Mouse (Mus musculus): ENCODE measurements around the gene Hrh2.

The Hrh2 gene

GRCm38 (mm10) chr13:54176406-54177020 lies 15.4 kb upstream of the Hrh2 start:
- no peak for DNase-seq (ENCODE audit: low spot score in 2 of 2)

- no peak for DNase-seq (ENCODE audit: low spot score in 2 of 2)
These were observed 14.6 kb upstream of the Hrh2 start for GRCm38 (mm10) chr13:54177346-54177745.

DNA sequence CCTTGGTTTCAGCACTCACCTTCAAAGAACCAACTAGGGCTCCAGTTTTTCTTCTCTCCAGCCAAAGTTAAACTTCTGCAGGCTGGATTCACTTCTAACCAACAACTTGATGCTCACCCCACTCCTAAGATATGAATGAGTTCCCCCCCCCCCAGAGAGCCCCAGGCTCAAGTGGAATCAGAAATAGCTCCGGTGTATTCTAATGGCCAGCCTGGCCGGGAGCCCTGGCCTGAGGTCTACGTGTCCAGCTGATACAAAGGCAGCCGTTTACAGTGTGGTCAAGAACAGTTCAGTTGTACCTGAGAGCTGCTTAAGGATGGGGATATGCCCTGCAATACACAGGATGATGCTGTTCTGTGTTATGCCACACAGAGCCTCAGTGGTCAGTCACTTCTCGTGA lies 13.3 kb upstream of the Hrh2 start:
- DNase-seq (ENCODE audit: low spot score in 2 of 2) = no peak

DNA sequence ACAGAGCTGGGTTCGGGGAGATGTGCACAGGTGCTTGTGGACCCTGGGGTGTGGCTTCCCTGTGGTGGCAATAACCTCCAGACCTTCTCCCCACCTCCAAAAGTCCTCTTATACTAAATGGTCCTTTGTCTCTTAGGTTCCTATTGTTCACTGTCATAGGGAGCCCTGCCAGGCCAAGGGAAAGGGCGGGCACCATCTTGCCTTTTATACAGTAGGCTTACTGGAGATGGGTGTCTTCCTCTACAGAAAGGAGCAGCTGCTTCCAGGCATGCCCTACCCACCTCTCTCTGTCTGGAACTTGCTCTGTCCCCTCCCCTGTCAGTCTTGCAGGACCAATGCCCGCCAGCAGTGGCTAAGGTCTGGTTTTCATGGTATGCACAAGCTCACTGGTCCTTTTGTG lies 12.0 kb upstream of the Hrh2 start:
- no peak for DNase-seq (ENCODE audit: low spot score in 2 of 2)

GRCm38 (mm10) chr13:54180461-54180860 lies 11.5 kb upstream of the Hrh2 start:
- no peak for DNase-seq (ENCODE audit: low spot score in 2 of 2)

GRCm38 (mm10) chr13:54181318-54181717 lies 10.6 kb upstream of the Hrh2 start:
- DNase-seq (ENCODE audit: low spot score in 2 of 2) = no peak

- no peak for DNase-seq (ENCODE audit: low spot score in 2 of 2)
These were observed 10.0 kb upstream of the Hrh2 start for GRCm38 (mm10) chr13:54181947-54182346.

DNA sequence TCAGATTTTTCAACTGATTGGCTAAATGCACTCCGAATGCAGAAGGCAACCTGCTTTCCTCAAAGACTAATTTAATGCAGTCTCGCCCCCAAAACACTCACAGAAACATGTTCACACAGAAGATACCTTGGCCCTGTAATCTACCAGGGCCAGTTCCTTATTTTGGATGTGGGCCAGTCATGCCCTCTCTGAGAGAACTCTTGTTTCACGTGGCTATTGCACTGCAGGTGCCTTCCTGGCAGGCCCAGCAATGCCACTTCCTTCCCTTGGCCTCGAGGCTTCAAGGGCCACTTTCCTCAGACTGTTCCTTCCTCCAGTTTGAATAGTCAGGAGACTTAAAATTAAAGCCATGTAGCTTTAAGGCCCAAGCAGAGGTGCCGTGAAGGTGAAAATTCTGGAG lies 5.5 kb upstream of the Hrh2 start:
- DNase-seq (ENCODE audit: low spot score in 2 of 2) = no peak

DNA sequence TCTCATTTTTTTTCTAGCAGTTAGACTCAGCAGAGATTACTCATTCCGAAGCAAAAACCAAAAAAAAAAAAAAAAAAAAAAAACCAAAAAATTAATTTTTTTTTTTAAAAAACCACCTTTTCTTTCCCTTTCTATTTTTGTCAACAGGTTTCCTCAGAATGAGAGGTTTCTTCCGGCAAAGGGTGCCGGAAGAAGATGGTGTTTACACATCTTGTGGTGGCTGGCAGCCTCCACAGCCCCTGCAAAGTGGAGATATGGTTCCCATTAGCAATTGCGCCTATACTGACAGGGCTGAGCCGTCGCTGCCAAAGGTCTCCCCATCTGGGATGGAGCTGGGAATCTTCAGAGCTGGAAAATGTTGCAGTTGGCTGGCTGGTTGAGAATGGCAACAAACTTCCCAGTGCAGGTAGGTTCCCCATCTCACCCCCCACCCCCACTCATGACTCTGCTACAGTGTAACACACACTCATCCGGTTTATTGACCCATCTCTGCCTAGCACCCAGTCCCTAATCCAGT lies 3.7 kb upstream of the Hrh2 start:
- no peak for DNase-seq (ENCODE audit: low spot score in 2 of 2)

GRCm38 (mm10) chr13:54189896-54190295 lies 2.0 kb upstream of the Hrh2 start:
- DNase-seq (ENCODE audit: low spot score in 2 of 2) = no peak

DNA sequence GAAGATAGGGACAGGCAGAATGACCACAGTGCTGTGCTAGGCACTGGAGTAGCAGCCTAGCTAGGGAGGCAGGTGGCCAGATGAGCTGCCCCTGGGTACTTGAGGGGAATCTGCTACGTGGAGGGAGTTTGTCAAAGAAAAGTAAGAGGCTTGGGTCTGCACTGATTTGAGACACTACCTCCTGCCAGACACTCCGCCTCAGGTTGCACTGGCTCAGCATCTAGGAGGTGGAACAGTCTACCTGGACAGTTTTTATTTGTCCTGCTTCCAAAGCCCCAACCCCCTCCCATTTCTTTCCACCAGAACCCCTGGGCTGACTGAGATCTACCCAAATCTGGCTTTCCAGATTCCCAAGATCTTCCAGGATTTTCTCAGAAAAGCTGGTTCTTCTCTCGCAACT lies 748 bp upstream of the Hrh2 start:
- no peak for DNase-seq (ENCODE audit: low spot score in 2 of 2)

GRCm38 (mm10) chr13:54193580-54193979 lies 1.7 kb downstream of the Hrh2 start:
- DNase-seq (ENCODE audit: low spot score in 2 of 2) = no peak

DNA sequence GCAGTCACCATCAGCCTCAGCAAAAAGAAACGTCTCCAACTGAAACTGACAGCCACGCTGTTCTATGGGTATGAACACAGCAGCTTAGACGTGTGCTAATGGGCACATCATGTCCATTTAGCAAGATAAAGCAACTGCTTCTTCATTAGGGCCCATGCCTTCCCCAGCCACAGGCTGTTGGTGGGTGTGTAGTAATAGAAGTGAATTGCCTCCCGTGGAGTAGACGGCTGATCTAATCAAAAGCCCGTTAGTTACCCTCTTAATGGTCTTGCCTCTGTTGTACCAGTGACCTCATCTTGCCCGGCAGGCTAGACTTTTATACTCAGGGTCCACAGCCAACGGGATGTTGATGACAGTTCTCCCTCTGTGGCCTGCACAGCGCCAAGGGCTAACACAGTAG lies 7.1 kb downstream of the Hrh2 start:
- no peak for DNase-seq (ENCODE audit: low spot score in 2 of 2)

DNA sequence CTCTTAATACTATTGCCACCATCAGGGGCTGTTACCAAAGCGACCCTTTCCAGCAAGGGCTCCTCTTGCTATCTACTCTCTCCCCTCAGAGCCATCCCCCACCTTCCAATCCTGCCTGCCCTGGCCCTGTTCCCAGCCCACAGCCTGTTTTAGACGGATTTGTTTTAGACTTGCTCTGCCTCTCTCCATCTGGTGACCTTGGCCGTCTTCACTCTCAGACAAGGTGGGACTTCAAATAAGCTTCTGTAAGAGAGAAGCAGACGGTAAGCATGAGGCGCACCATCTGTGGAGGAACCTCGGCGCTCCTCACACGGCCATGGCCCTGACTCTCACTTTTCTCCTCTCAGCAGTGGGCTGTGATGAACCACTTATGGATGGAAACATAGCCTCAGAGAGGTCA lies 10.5 kb downstream of the Hrh2 start:
- DNase-seq (ENCODE audit: low spot score in 2 of 2) = no peak

- no peak for DNase-seq (ENCODE audit: low spot score in 2 of 2)
These were observed 11.5 kb downstream of the Hrh2 start for GRCm38 (mm10) chr13:54203419-54203818.

- no peak for DNase-seq (ENCODE audit: low spot score in 2 of 2)
These were observed 13.3 kb downstream of the Hrh2 start for GRCm38 (mm10) chr13:54205195-54205594.

DNA sequence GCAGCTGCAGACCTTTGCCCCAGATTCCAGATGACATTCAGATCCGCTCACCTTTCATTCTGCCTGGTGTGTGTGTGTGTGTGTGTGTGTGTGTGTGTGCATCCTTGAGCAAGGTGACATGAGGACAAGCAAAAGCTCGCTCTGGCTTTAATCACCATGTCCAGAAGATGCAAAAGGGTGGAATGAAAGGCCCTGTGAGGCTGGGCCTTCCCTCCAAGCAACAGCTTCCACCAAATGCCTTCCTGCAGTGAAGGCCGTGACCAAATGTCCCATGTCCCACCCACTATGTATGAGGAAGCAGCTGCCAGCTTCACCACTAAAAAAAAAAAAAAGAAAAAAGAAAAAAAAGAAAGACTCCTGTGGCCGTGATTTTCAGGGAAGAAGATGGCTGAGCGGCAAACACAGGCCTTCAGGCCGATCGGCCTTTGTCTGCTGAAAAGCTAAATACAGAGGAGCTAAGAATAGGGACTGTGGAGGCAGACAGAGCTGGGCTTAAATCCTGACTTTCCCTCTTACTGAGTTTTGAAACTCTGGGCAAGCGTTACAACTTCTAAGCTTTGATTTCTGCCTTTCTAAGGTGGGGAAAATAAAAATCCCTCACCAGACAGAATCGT lies 14.3 kb downstream of the Hrh2 start:
- DNase-seq (ENCODE audit: low spot score in 2 of 2) = no peak

- DNase-seq (ENCODE audit: low spot score in 2 of 2) = no peak
These were observed 17.7 kb downstream of the Hrh2 start for GRCm38 (mm10) chr13:54209476-54210253.

- no peak for DNase-seq (ENCODE audit: low spot score in 2 of 2)
These were observed 19.9 kb downstream of the Hrh2 start for GRCm38 (mm10) chr13:54211528-54212488.

DNA sequence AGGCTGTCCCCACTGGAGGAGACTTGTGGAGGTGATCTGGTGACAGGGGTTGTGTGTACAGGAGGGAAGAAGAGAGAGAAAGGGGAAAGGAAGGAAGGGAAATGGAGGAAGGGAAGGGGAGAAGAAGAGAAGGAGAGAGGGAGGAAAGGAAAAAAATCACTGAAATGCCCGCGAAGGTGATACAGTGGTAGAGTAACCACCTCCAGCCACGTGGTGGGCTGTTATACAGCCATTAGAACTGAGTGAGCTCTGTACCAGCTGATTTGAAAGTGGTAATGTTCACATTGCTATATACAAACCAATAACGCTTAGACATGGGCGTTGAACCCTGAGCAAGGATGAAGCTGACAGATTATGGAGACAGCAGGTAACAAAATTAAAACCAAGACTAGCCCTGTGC lies 20.6 kb downstream of the Hrh2 start:
- DNase-seq (ENCODE audit: low spot score in 2 of 2) = no peak

DNA sequence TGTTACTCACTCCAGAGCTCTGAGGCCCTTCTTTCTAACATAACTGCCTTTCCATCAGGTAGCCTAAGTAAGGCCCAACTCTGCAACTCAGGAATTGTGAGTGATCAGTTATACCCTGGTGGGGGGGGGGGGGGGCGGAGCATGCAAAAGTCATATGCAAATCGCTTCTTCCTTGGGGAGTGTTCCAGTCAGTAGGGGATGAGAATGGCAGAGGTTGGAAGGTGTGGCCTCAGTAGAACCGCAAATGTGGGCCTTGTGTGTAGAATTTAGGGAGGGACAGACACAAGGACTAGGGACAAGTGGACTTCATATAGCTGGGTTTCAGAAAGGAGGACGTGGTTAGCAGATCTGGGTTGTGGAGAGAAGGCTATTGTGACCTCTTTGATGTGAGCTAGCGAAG lies 23.3 kb downstream of the Hrh2 start:
- DNase-seq (ENCODE audit: low spot score in 2 of 2) = no peak

GRCm38 (mm10) chr13:54215777-54216316 lies 23.9 kb downstream of the Hrh2 start:
- DNase-seq (ENCODE audit: low spot score in 2 of 2) = no peak

Measured in spleen, postnatal 14 days (tissue).